Mouse (Mus musculus) embryonic facial prominence, embryonic 10.5 days (tissue): ENCODE measurements around the gene Olfr320. TPM values are rescaled to one million over a fixed set of nuclear protein-coding genes. Genes with fewer than 3 reads are reported as not detected.
"Not testable (repeated sequence)": the region's sequence is repeated elsewhere in the genome, so short reads cannot be mapped to it uniquely, and the experiment has no call there.

ENCODE experiments used
- DNase-seq: peaks from one replicate; pipeline ENCODE4 v3.0.0-alpha.2; 2017; ENCODE audit warnings: low spot score
- H3K27ac ChIP-seq: fragments of 300-500 bp; sonication (generic); replicated peaks from 2 replicates; pipeline ENCODE4 v1.5.1; 2016; ENCODE audit warnings: mild to moderate bottlenecking
- H3K27me3 ChIP-seq: fragments of 300-500 bp; sonication (generic); replicated peaks from 2 replicates; pipeline ENCODE4 v1.6.1; 2016; ENCODE audit warnings: low read depth, mild to moderate bottlenecking; ENCODE audit not compliant: poor library complexity, severe bottlenecking
- H3K36me3 ChIP-seq: fragments of 300-500 bp; sonication (generic); replicated peaks from 2 replicates; pipeline ENCODE4 v1.6.1; 2016; ENCODE audit warnings: mild to moderate bottlenecking, moderate library complexity
- H3K4me1 ChIP-seq: fragments of 300-500 bp; sonication (generic); 2 replicates; pipeline ENCODE4 v1.6.1; 2016
- H3K4me3 ChIP-seq: fragments of 300-500 bp; sonication (generic); 2 replicates; pipeline ENCODE4 v1.5.1; 2016; ENCODE audit warnings: mild to moderate bottlenecking, moderate library complexity
- H3K9me3 ChIP-seq: fragments of 300-500 bp; sonication (generic); 2 replicates; pipeline ENCODE4 v1.6.1; 2016; ENCODE audit warnings: mild to moderate bottlenecking
- WGBS: fragments of 180-500 bp; shearing (Covaris S2); methylation state at CpG from one replicate; pipeline ENCODE4 v1.1.7; 2016; 5-methylcytosine and 5-hydroxymethylcytosine counted together
- polyA plus RNA-seq: library from polyadenylated mRNA; unstranded; fragments of >200 nt; fragmentation: Nextera tagmentation; extraction: Ambion mirVana; gene quantifications from 2 replicates; pipeline ENCODE4 v1.2.1, GENCODE M21; 2016

Olfr320 gene
- polyA plus RNA-seq, 1 experiment from 2014 or later: not detected

- no peaks in the 10 kb centered on the region for H3K27me3 ChIP-seq
- H3K4me3 ChIP-seq: no peak within 1 kb of the TSS
- peaks cover 15% of the 10 kb centered on the region for H3K9me3 ChIP-seq
- no peaks in the 10 kb centered on the region for H3K4me1 ChIP-seq
- H3K27ac ChIP-seq: no peak within 1 kb of the TSS
- no peak for DNase-seq
- H3K36me3 ChIP-seq: no peaks in the 10 kb centered on the region
- 89% methylated on average over 3 of the region's 3 CpGs for WGBS
These were observed 18.0 kb downstream of the Olfr320 start, which contains the start of gene Olfr319 for GRCm38 (mm10) chr11:58698862-58699261. Olfr319 (plus strand) TSS chr11:58699162.

GRCm38 (mm10) chr11:58709086-58709485 lies 28.2 kb downstream of the Olfr320 start:
- 89% methylated on average over 11 of the region's 11 CpGs for WGBS

DNA sequence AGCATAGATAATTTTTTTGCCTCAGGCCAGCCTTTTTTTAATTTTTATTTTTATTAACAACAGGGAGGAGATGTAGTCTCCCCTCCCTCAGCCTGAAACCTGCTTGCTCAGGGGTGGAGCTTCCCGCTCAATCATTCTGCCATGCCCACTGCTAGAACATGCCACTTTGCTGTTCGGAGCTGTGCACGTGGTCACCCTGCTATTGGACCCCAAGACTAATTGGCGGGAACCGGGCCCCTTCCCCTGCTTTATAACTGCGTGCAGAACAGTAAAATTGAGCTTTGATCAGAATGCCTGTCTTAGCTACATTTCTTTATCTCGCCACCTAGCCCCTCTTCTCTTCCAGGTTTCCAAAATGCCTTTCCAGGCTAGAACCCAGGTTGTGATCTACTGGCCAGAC lies 36.8 kb downstream of the Olfr320 start:
- not testable (repeated sequence) for H3K4me1 ChIP-seq, DNase-seq, H3K9me3 ChIP-seq, H3K27me3 ChIP-seq, H3K36me3 ChIP-seq, H3K27ac ChIP-seq, H3K4me3 ChIP-seq
- WGBS: 91% methylated on average over 7 of the region's 7 CpGs

More at GRCm38 (mm10) chr11:58709086-58709485, 28.2 kb downstream of the Olfr320 start:
- Histone ChIP-seq H3K27me3 (no peaks in the 10 kb centered on the region), H3K27ac (no peak overlapping the region), H3K4me1 (no peaks in the 10 kb centered on the region), H3K4me3 (no peak overlapping the region), H3K9me3 (no peaks in the 10 kb centered on the region), H3K36me3 (no peaks in the 10 kb centered on the region)
- DNase-seq: no peak

DNA sequence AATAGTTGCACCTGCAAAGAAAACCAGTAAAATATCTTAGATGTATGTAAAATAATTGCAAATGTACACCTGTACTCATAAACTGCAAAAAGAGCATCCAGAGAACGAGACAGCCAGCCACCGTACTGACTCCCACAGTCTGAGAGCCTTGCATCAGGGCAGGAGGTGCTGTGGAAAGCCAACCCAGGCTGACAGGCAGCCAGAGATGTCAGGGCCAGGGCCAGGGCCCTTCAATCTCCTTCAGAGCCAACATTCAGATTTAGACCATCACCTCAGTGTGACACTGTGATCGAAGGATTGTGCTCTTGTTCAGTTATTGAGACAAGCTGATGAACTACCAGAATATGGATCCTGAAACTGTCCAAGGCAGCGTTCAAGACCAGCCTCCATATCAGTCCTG lies 38.8 kb downstream of the Olfr320 start:
- Histone ChIP-seq H3K36me3 (no peaks in the 10 kb centered on the region), H3K27me3 (no peaks in the 10 kb centered on the region), H3K9me3 (no peaks in the 10 kb centered on the region), H3K27ac (no peak overlapping the region), H3K4me3 (no peak overlapping the region), H3K4me1 (no peaks in the 10 kb centered on the region)
- no peak for DNase-seq
- 91% methylated on average over 4 of the region's 4 CpGs for WGBS

DNA sequence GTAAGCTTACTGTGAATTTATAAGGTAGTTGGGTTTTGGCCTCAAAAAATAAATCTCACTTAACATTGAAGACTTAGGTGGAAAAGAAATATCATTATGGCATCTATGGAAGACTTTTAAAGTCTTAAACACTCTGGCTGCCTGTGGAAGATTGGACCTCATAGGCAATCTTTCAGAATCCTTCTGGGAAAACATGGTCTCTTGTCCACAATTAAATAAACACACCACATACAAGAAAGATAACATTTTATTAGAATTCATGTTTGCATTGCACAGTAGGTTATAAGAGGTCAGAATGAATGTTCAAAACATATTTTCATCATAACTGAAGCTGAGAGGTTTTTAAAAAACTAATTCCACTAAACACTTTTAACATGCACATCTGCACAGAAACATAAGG lies 43.0 kb downstream of the Olfr320 start, which contains the start of gene Olfr318:
TSS of gene Olfr318 (minus strand) at position 101 of the 400 bp plus-strand sequence.
- no peak for DNase-seq
- H3K27me3 ChIP-seq: no peaks in the 10 kb centered on the region
- H3K27ac ChIP-seq: no peak within 1 kb of the TSS
- H3K4me1 ChIP-seq: no peaks in the 10 kb centered on the region
- H3K4me3 ChIP-seq: no peak within 1 kb of the TSS
- H3K9me3 ChIP-seq: no peaks in the 10 kb centered on the region
- H3K36me3 ChIP-seq: no peaks in the 10 kb centered on the region

GRCm38 (mm10) chr11:58727896-58728650 lies 47.2 kb downstream of the Olfr320 start:
- H3K4me3 ChIP-seq: not testable (repeated sequence)

DNA sequence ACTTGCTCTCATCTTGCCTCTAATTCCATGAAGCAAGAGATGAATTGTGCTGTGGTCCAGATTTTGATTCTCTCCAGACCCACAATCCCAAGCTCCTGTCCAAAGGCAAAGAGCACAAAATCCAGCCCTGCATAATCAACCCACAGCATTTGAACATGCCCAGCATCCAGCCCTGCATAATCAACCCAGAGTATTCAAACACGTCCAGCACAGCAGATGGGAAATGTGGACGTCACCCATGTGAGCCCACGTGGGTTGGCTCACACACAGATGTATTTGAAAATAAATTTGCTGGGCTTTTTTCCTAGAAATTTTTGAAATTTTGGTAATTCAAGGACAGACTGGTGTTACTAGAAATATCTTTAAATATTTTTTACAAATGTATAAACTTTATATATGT lies 52.5 kb downstream of the Olfr320 start:
- Histone ChIP-seq H3K36me3 (no peaks in the 10 kb centered on the region), H3K9me3 (no peaks in the 10 kb centered on the region), H3K4me1 (no peaks in the 10 kb centered on the region), H3K27ac (no peak overlapping the region), H3K4me3 (no peak overlapping the region), H3K27me3 (no peaks in the 10 kb centered on the region)
- WGBS: 71% methylated on average over 3 of the region's 3 CpGs
- no peak for DNase-seq

More at GRCm38 (mm10) chr11:58727896-58728650, 47.2 kb downstream of the Olfr320 start:
- DNase-seq, H3K27me3 ChIP-seq, H3K27ac ChIP-seq, H3K9me3 ChIP-seq, H3K36me3 ChIP-seq, H3K4me1 ChIP-seq: not testable (repeated sequence)
- 84% methylated on average over 6 of the region's 6 CpGs for WGBS

Other genes starting within 250 kb of the Olfr320 start
- not detected in 2 replicates for gene Gm12253, start 248.5 kb upstream of the Olfr320 start, polyA plus RNA-seq
- not detected in 2 replicates for gene Lypd9, start 228.2 kb upstream of the Olfr320 start, polyA plus RNA-seq
- 0.10 TPM in 1 of 2 replicates, not detected in the other for gene Olfr30, start 218.8 kb upstream of the Olfr320 start, polyA plus RNA-seq
- not detected in 2 replicates for gene Olfr332, start 188.5 kb upstream of the Olfr320 start, polyA plus RNA-seq
- not detected in 2 replicates for gene Olfr331, start 178.5 kb upstream of the Olfr320 start, polyA plus RNA-seq
- gene Olfr330, start 146.3 kb upstream of the Olfr320 start, polyA plus RNA-seq: not detected in 2 replicates
- not detected in 2 replicates for gene Olfr329-ps, start 134.7 kb upstream of the Olfr320 start, polyA plus RNA-seq
- gene Olfr328, start 125.5 kb upstream of the Olfr320 start, polyA plus RNA-seq: 0.05 TPM in 2 replicates
- gene Olfr224, start 110.5 kb upstream of the Olfr320 start, polyA plus RNA-seq: not detected in 2 replicates
- gene Olfr325, start 103.4 kb upstream of the Olfr320 start, polyA plus RNA-seq: not detected in 2 replicates
- not detected in 2 replicates for gene Olfr324, start 86.0 kb upstream of the Olfr320 start, polyA plus RNA-seq
- not detected in 2 replicates for gene 2210407C18Rik, start 65.0 kb upstream of the Olfr320 start, polyA plus RNA-seq
- not detected in 2 replicates for gene Olfr323, start 50.6 kb upstream of the Olfr320 start, polyA plus RNA-seq
- 0.54 and 0.62 TPM in 2 replicates for gene Trim58, start 40.6 kb upstream of the Olfr320 start, polyA plus RNA-seq
- 0.05 TPM in 1 of 2 replicates, not detected in the other for gene Olfr322, start 22.3 kb upstream of the Olfr320 start, polyA plus RNA-seq
- gene Olfr319, start 18.1 kb downstream of the Olfr320 start, polyA plus RNA-seq: not detected in 2 replicates
- gene Olfr318, start 42.9 kb downstream of the Olfr320 start, polyA plus RNA-seq: not detected in 2 replicates
- not detected in 2 replicates for gene Olfr317, start 58.1 kb downstream of the Olfr320 start, polyA plus RNA-seq
- gene Olfr316, start 71.6 kb downstream of the Olfr320 start, polyA plus RNA-seq: not detected in 2 replicates
- not detected in 2 replicates for gene Olfr315, start 92.1 kb downstream of the Olfr320 start, polyA plus RNA-seq
- not detected in 2 replicates for gene Olfr314, start 101.9 kb downstream of the Olfr320 start, polyA plus RNA-seq
- gene Fam183b, start 120.9 kb downstream of the Olfr320 start, polyA plus RNA-seq: 1.4 and 1.6 TPM in 2 replicates
- not detected in 2 replicates for gene Olfr313, start 133.9 kb downstream of the Olfr320 start, polyA plus RNA-seq
- gene Olfr312, start 148.1 kb downstream of the Olfr320 start, polyA plus RNA-seq: not detected in 2 replicates
- gene Olfr311, start 158.2 kb downstream of the Olfr320 start, polyA plus RNA-seq: not detected in 2 replicates
- gene Gm12258, start 166.1 kb downstream of the Olfr320 start, polyA plus RNA-seq: 8.7 and 9.1 TPM in 2 replicates
- gene 2810021J22Rik, start 186.1 kb downstream of the Olfr320 start, polyA plus RNA-seq: 10.6 and 10.8 TPM in 2 replicates
- 5.7 and 6.3 TPM in 2 replicates for gene Zfp39, start 223.1 kb downstream of the Olfr320 start, polyA plus RNA-seq
- gene Btnl10, start 236.8 kb downstream of the Olfr320 start, polyA plus RNA-seq: not detected in 2 replicates